Mouse (Mus musculus): ENCODE data around the gene Pi4kb. TPM values are rescaled to one million over a fixed set of nuclear protein-coding genes. Genes with fewer than 3 reads are reported as not detected.
"Not testable (repeated sequence)": the region's sequence is repeated elsewhere in the genome, so short reads cannot be mapped to it uniquely, and the experiment has no call there.

Pi4kb gene
- polyA plus RNA-seq, 2 experiments: 30.4 to 54.7 TPM

- no peaks in the 10 kb centered on the region for H3K36me3 ChIP-seq (ENCODE audit: control insufficient read depth, insufficient read depth, low read length)
- no peak for TF ChIP-seq POLR2A (IDR thresholded peaks at IDR 0.05; ENCODE audit: borderline replicate concordance, extremely low read depth, insufficient read depth, insufficient read length)
- no peak overlapping the region for H3K4me2 ChIP-seq (replicated peaks; ENCODE audit: low read depth, low read length, severe bottlenecking)
- DNase-seq (ENCODE audit: low spot score): no peak
- H3K9ac ChIP-seq (ENCODE audit: low read depth, low read length, severe bottlenecking): no peak overlapping the region
- no peaks in the 10 kb centered on the region for H3K4me1 ChIP-seq (ENCODE audit: control insufficient read depth, insufficient read depth, low read length)
- no peak overlapping the region for H3K4me3 ChIP-seq (replicated peaks; ENCODE audit: low read length)
- 30% methylated on average over 11 of the region's 11 CpGs for WGBS
- H3K27me3 ChIP-seq (ENCODE audit: control insufficient read depth, insufficient read depth, low read length): no peaks in the 10 kb centered on the region
- no peaks in the 10 kb centered on the region for H3K9me3 ChIP-seq (ENCODE audit: control insufficient read depth, low read length)
- no peak for ATAC-seq (ENCODE audit: low FRiP score, low read depth)
- H3K27ac ChIP-seq (replicated peaks; ENCODE audit: low read depth, low read length): no peak overlapping the region
These were observed 50.0 kb downstream of the Pi4kb start for GRCm38 (mm10) chr3:95024551-95024950.

GRCm38 (mm10) chr3:95025202-95025601, 50.7 kb downstream of the Pi4kb start:
- Histone ChIP-seq H3K27me3 (ENCODE audit: control insufficient read depth, insufficient read depth, low read length) (no peaks in the 10 kb centered on the region), H3K4me2 (replicated peaks; ENCODE audit: low read depth, low read length, severe bottlenecking) (no peak overlapping the region), H3K9me3 (ENCODE audit: control insufficient read depth, low read length) (no peaks in the 10 kb centered on the region), H3K36me3 (ENCODE audit: control insufficient read depth, insufficient read depth, low read length) (peaks cover under 1% of the 10 kb centered on the region; the same call in 1 of the 2 replicates), H3K4me3 (replicated peaks; ENCODE audit: low read length) (no peak overlapping the region), H3K9ac (ENCODE audit: low read depth, low read length, severe bottlenecking) (no peak overlapping the region), H3K4me1 (ENCODE audit: control insufficient read depth, insufficient read depth, low read length) (no peaks in the 10 kb centered on the region), H3K27ac (replicated peaks; ENCODE audit: low read depth, low read length) (no peak overlapping the region)
- ATAC-seq (ENCODE audit: low FRiP score, low read depth) (no peak), DNase-seq (ENCODE audit: low spot score) (no peak)
- 45% methylated on average over 5 of the region's 5 CpGs for WGBS
- TF ChIP-seq POLR2A (IDR thresholded peaks at IDR 0.05; ENCODE audit: borderline replicate concordance, extremely low read depth, insufficient read depth, insufficient read length): no peak

GRCm38 (mm10) chr3:95027057-95027645, 52.6 kb downstream of the Pi4kb start:
- WGBS: 31% methylated on average over 5 of the region's 5 CpGs
- peak; percentile 13; the same call in 1 of the 2 replicates for ATAC-seq (ENCODE audit: low FRiP score, low read depth)
- no peak overlapping the region for H3K9ac ChIP-seq (ENCODE audit: low read depth, low read length, severe bottlenecking)

GRCm38 (mm10) chr3:95027701-95028100, 53.2 kb downstream of the Pi4kb start:
- ATAC-seq (ENCODE audit: low FRiP score, low read depth) (peak; percentile 68; the same call in 1 of the 2 replicates), DNase-seq (ENCODE audit: low spot score) (peak; percentile 51)
- WGBS: 49% methylated on average over 5 of the region's 5 CpGs
- H3K27ac ChIP-seq (replicated peaks; ENCODE audit: low read depth, low read length): no peak overlapping the region
- H3K4me3 ChIP-seq (replicated peaks; ENCODE audit: low read length): no peak overlapping the region
- no peaks in the 10 kb centered on the region for H3K4me1 ChIP-seq (ENCODE audit: control insufficient read depth, insufficient read depth, low read length)
- H3K36me3 ChIP-seq (ENCODE audit: control insufficient read depth, insufficient read depth, low read length): peaks cover 23% of the 10 kb centered on the region
- H3K9ac ChIP-seq (ENCODE audit: low read depth, low read length, severe bottlenecking): no peak overlapping the region
- no peaks in the 10 kb centered on the region for H3K27me3 ChIP-seq (ENCODE audit: control insufficient read depth, insufficient read depth, low read length)
- no peaks in the 10 kb centered on the region for H3K9me3 ChIP-seq (ENCODE audit: control insufficient read depth, low read length)
- TF ChIP-seq POLR2A (IDR thresholded peaks at IDR 0.05; ENCODE audit: borderline replicate concordance, extremely low read depth, insufficient read depth, insufficient read length): no peak
- H3K4me2 ChIP-seq (replicated peaks; ENCODE audit: low read depth, low read length, severe bottlenecking): no peak overlapping the region

More at GRCm38 (mm10) chr3:95027057-95027645, 52.6 kb downstream of the Pi4kb start:
- H3K9me3 ChIP-seq (ENCODE audit: control insufficient read depth, low read length): no peaks in the 10 kb centered on the region
- no peak for TF ChIP-seq POLR2A (IDR thresholded peaks at IDR 0.05; ENCODE audit: borderline replicate concordance, extremely low read depth, insufficient read depth, insufficient read length)
- no peaks in the 10 kb centered on the region for H3K4me1 ChIP-seq (ENCODE audit: control insufficient read depth, insufficient read depth, low read length)
- no peaks in the 10 kb centered on the region for H3K27me3 ChIP-seq (ENCODE audit: control insufficient read depth, insufficient read depth, low read length)
- H3K27ac ChIP-seq (replicated peaks; ENCODE audit: low read depth, low read length): no peak overlapping the region
- peaks cover 19% of the 10 kb centered on the region for H3K36me3 ChIP-seq (ENCODE audit: control insufficient read depth, insufficient read depth, low read length)
- no peak for DNase-seq (ENCODE audit: low spot score)
- no peak overlapping the region for H3K4me3 ChIP-seq (replicated peaks; ENCODE audit: low read length)
- no peak overlapping the region for H3K4me2 ChIP-seq (replicated peaks; ENCODE audit: low read depth, low read length, severe bottlenecking)

- WGBS: 92% methylated on average over 3 of the region's 3 CpGs
- H3K9me3 ChIP-seq (ENCODE audit: control insufficient read depth, low read length): no peaks in the 10 kb centered on the region
- DNase-seq (ENCODE audit: low spot score): no peak
- TF ChIP-seq POLR2A (IDR thresholded peaks at IDR 0.05; ENCODE audit: borderline replicate concordance, extremely low read depth, insufficient read depth, insufficient read length): no peak
- H3K4me2 ChIP-seq (replicated peaks; ENCODE audit: low read depth, low read length, severe bottlenecking): no peak overlapping the region
- H3K36me3 ChIP-seq (ENCODE audit: control insufficient read depth, insufficient read depth, low read length): peaks cover 32% of the 10 kb centered on the region
- H3K27me3 ChIP-seq (ENCODE audit: control insufficient read depth, insufficient read depth, low read length): no peaks in the 10 kb centered on the region
- no peak for ATAC-seq (ENCODE audit: low FRiP score, low read depth)
- H3K9ac ChIP-seq (ENCODE audit: low read depth, low read length, severe bottlenecking): no peak overlapping the region
- no peak overlapping the region for H3K4me3 ChIP-seq (replicated peaks; ENCODE audit: low read length)
- no peaks in the 10 kb centered on the region for H3K4me1 ChIP-seq (ENCODE audit: control insufficient read depth, insufficient read depth, low read length)
- H3K27ac ChIP-seq (replicated peaks; ENCODE audit: low read depth, low read length): no peak overlapping the region
These were observed 54.1 kb downstream of the Pi4kb start for GRCm38 (mm10) chr3:95028603-95029002.

GRCm38 (mm10) chr3:95029291-95029827, 54.8 kb downstream of the Pi4kb start:
- DNase-seq (ENCODE audit: low spot score); H3K4me2 ChIP-seq (replicated peaks; ENCODE audit: low read depth, low read length, severe bottlenecking); H3K27ac ChIP-seq (replicated peaks; ENCODE audit: low read depth, low read length); H3K27me3 ChIP-seq (ENCODE audit: control insufficient read depth, insufficient read depth, low read length); H3K9me3 ChIP-seq (ENCODE audit: control insufficient read depth, low read length); H3K4me1 ChIP-seq (ENCODE audit: control insufficient read depth, insufficient read depth, low read length); H3K9ac ChIP-seq (ENCODE audit: low read depth, low read length, severe bottlenecking); ATAC-seq (ENCODE audit: low FRiP score, low read depth); H3K4me3 ChIP-seq (replicated peaks; ENCODE audit: low read length): not testable (repeated sequence)
- WGBS: 68% methylated on average over 3 of the region's 3 CpGs
- peaks cover 40% of the 10 kb centered on the region for H3K36me3 ChIP-seq (ENCODE audit: control insufficient read depth, insufficient read depth, low read length)

Measured in limb, embryonic 14.5 days (tissue).